Mouse (Mus musculus) lung, adult 10 weeks (tissue): ENCODE measurements around the gene Clasrp. TPM values are rescaled to one million over a fixed set of nuclear protein-coding genes. Genes with fewer than 3 reads are reported as not detected.

Source experiments
- polyA plus RNA-seq: library from polyadenylated mRNA; stranded (reverse); fragments of 350-450 nt; fragmentation: Illumina TruSeq; extraction: RNeasy Lipid Tissue Mini Kit (QIAGEN cat#74804); gene quantifications from one replicate; pipeline ENCODE4 v1.2.3, GENCODE M21; 2014; ENCODE audit warnings: low read depth, low replicate concordance; ENCODE audit not compliant: insufficient read depth

Clasrp gene
- 17.3 TPM for polyA plus RNA-seq

DNA sequence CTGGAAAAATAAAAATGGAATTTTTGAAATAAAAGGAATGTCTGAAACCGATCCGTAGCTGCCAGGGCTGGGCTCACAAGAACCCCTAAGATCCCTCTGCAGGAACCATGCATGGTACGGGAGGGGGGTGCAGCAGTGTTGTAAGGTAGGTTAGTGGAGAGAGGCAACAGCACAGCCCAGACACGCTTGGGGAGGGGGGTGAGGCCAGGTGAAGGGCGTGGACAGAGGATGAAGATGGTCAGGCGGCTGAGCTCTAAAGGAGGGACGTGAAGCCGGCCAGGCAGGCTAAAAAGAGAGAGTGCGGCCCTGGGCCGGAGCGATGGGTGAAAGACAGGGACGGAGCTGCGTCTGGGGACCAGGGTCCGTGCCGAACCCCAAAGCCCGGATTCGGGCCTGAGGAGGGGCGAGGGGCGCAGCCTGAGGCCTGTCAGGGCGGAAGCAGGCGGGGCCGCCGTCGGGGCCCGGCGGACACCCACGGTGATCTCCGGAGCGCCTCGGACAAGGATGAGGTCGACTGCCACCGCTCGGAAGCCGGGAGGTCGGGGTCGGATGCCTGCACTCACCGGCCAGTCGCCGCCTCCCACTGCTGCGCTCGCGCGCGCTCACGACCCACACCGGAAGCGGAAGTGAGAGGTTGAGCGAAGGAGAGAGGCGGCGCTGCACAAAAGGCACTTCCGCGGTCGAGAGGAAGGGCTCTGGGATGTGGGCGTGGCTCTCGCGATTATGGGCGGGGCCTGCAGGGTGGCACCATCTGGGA lies at the start of gene Clasrp:
TSS of gene Clasrp (minus strand) at position 638 of the 757 bp plus-strand sequence.

DNA sequence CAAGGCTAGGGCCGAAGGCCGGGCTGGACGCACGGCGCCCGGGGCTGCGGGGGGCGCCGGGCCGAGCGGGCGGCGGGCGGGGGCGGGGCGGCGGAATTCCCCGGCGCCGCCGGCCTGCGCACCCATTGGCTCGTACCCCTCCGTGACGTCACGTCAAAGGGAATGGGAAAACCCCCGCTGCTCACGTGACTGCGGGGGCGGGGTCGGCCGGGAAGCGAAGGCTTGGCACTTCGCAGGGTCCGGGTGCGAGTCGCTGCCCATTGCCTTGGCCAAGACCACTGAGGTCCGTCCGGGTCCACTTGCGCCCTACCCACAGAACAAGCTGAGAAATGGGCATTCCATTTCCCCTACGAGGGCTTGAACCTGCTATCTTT lies 25.1 kb upstream of the Clasrp start, which contains the start of gene Relb:
TSS of gene Relb (minus strand) at position 78 of the 374 bp plus-strand sequence.

DNA sequence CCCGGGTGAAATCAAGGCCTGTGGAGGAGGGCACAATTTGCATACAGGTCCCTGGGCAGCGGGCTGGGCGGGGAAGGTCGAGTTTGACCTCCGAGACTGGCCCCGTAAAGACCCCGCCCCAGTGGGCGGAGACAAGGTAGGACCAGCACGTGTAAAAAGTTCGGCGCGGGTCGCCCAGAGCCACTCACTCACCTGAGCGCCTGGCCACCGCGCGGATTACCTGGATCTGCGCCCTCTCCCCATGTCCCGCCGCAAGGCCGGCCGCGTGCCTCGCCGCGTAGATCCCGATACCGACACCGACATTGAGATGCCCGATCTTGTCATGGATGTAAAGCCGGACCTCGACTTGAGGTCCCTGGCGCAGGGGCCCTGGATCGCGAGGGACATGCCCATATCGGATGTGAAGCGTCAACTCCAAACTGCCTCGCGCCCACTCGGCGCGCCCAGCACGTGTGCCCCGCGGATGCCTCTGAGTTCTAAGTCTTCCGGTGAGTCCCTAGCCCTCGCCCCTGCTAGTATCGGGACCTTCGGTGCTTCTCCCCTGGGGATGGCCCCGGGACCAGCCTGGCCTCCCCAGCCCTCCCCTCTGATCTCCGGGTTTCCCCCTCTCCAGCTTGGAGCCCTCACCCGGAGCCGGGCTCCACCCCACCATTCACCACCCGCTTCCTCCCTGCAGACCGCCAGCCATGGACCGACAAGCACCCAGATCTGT lies 27.0 kb downstream of the Clasrp start, which contains the start of the genes Zfp296 and Gemin7:
TSS of gene Zfp296 (plus strand) at position 147 of the 712 bp plus-strand sequence.
TSS of gene Gemin7 (minus strand) at position 455 of the 712 bp plus-strand sequence.

DNA sequence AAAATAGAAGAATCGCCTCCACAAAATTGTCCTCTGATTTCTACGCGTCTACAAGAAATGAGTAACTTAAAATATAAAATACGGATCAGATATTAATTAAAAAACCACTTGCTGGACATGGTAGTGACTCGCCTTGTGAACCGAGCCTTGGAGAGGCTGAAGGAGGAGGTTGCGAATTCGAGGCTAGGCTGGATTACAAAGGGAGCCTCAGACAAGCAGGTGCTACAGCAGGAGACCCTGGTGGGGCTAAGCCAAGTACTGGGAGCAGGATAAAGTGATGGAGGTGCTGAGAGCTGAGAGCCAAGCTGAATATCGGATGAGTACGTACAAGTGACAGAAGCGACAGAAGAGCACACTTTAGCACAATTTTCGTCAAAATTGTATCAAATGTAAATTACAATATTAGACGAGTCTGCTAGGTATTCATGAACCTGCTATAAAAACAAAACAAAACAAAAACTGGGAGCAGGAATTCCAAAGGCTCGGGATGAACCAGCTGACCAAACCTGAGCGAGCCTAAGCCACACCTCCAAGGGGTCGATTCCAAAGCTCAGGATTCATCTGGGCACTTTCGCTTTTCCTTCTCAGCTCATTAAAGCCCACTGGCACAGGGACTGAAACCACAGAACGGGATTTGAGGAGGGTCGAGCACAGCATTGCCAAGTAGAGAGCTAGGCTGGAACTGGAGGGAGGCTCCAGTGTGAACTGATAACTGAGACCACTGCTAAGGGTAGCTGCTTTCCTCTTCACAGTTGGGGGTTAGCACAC lies 41.5 kb downstream of the Clasrp start, which contains the start of gene Ppp1r37:
TSS of gene Ppp1r37 (minus strand) at position 434 of the 768 bp plus-strand sequence.

Other genes with a start within 250 kb of the Clasrp start
- 5.7 TPM for gene Cd3eap, start 245.0 kb downstream of the Clasrp start, polyA plus RNA-seq
- gene Ppp1r13l, start 244.7 kb downstream of the Clasrp start, polyA plus RNA-seq = 2.5 TPM
- 14.0 TPM for gene Ercc2, start 222.5 kb downstream of the Clasrp start, polyA plus RNA-seq
- 7.1 TPM for gene Klc3, start 200.4 kb downstream of the Clasrp start, polyA plus RNA-seq
- 26.2 TPM for gene Ckm, start 199.7 kb downstream of the Clasrp start, polyA plus RNA-seq
- 9.0 TPM for gene Mark4, start 145.7 kb downstream of the Clasrp start, polyA plus RNA-seq
- gene Exoc3l2, start 141.2 kb downstream of the Clasrp start, polyA plus RNA-seq = 1.3 TPM
- gene Bloc1s3, start 96.1 kb downstream of the Clasrp start, polyA plus RNA-seq = 6.7 TPM
- 58.3 TPM for gene Trappc6a, start 96.1 kb downstream of the Clasrp start, polyA plus RNA-seq
- 0.13 TPM for gene Nkpd1, start 86.6 kb downstream of the Clasrp start, polyA plus RNA-seq
- 50.4 TPM for gene Ppp1r37, start 41.4 kb downstream of the Clasrp start, polyA plus RNA-seq
- 1.9 TPM for gene Zfp296, start 27.2 kb downstream of the Clasrp start, polyA plus RNA-seq
- 93.3 TPM for gene Gemin7, start 26.9 kb downstream of the Clasrp start, polyA plus RNA-seq
- 13.0 TPM for gene Relb, start 25.0 kb upstream of the Clasrp start, polyA plus RNA-seq
- 45.0 TPM for gene Clptm1, start 60.5 kb upstream of the Clasrp start, polyA plus RNA-seq
- gene Apoc2, start 73.5 kb upstream of the Clasrp start, polyA plus RNA-seq = 10.3 TPM
- not detected for gene Gm44805, start 76.9 kb upstream of the Clasrp start, polyA plus RNA-seq
- gene Apoc4, start 77.0 kb upstream of the Clasrp start, polyA plus RNA-seq = not detected
- gene Apoc1, start 88.2 kb upstream of the Clasrp start, polyA plus RNA-seq = 122 TPM
- 1,026 TPM for gene Apoe, start 94.7 kb upstream of the Clasrp start, polyA plus RNA-seq
- gene Tomm40, start 111.0 kb upstream of the Clasrp start, polyA plus RNA-seq = 28.0 TPM
- gene Nectin2, start 146.0 kb upstream of the Clasrp start, polyA plus RNA-seq = 39.0 TPM
- 298 TPM for gene Bcam, start 166.5 kb upstream of the Clasrp start, polyA plus RNA-seq
- 9.7 TPM for gene Cblc, start 192.3 kb upstream of the Clasrp start, polyA plus RNA-seq
- gene Bcl3, start 218.3 kb upstream of the Clasrp start, polyA plus RNA-seq = 15.6 TPM
- gene Gm19345, start 247.5 kb upstream of the Clasrp start, polyA plus RNA-seq = not detected